24 mouse cellular contexts compared by ENCODE assay signal in the genomic region with DNA sequence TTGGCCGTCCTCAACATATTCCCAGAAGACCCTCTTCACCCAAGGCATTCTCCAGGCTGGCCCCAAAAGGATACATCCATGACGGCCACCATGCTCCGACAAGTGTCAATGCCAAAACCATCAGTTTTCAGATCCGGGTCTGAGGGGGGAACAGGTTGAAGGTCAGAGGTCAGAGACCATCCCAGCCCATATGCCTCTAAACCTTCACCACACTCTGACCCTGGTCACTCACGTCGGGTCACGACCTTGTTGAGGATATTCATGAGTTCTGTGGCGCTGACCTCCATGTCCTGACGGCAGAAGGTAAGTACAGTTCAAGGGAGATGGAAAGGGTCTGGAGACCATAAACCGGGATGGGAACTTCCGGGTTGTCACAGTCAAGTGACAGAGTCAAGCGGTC. TPM values are rescaled to one million over a fixed set of nuclear protein-coding genes. Genes with fewer than 3 reads are reported as not detected.
DNase-seq lines count a peak whose midpoint lies in the region; ATAC-seq and TF ChIP-seq lines count a peak whose summit lies in the region.
"Had no signal": no experiment of that assay in that cellular context is flagged by ENCODE, and none has a peak within 500 bp of the region (broad histone marks: within the 10 kb centered on the region; RNA-seq: fewer than 3 reads in every experiment).

No protein-coding gene starts in this region.

- 93% methylated on average over 12 of the region's 12 CpGs for WGBS in forebrain, embryonic 14.5 days
- WGBS in forebrain, embryonic 12.5 days: 89% methylated on average over 12 of the region's 12 CpGs
- WGBS in midbrain, embryonic 13.5 days: 91% methylated on average over 12 of the region's 12 CpGs
- WGBS in midbrain, embryonic 10.5 days: 91% methylated on average over 12 of the region's 12 CpGs
- WGBS in embryonic facial prominence, embryonic 14.5 days: 92% methylated on average over 12 of the region's 12 CpGs
- WGBS in limb, embryonic 14.5 days: 89% methylated on average over 12 of the region's 12 CpGs

- H3K4me1 ChIP-seq in forebrain, embryonic 14.5 days (ENCODE audit: control insufficient read depth, insufficient read depth, low read length): peaks cover 12% of the 10 kb centered on the region; the same call in 1 of the 2 replicates
- peaks cover 18% of the 10 kb centered on the region for H3K4me1 ChIP-seq in forebrain, embryonic 12.5 days
- peaks cover 19% of the 10 kb centered on the region for H3K4me1 ChIP-seq in midbrain, embryonic 13.5 days (replicated peaks)
- peaks cover 28% of the 10 kb centered on the region for H3K4me1 ChIP-seq in midbrain, embryonic 10.5 days
- peaks cover 12% of the 10 kb centered on the region for H3K4me1 ChIP-seq in embryonic facial prominence, embryonic 14.5 days (ENCODE audit: control insufficient read depth, insufficient read depth, low read length)
- H3K4me1 ChIP-seq in limb, embryonic 14.5 days (ENCODE audit: control insufficient read depth, insufficient read depth, low read length): peaks cover 14% of the 10 kb centered on the region

- no peak overlapping the region for H3K27ac ChIP-seq in forebrain, embryonic 14.5 days (ENCODE audit: low read depth, low read length)
- no peak overlapping the region for H3K27ac ChIP-seq in forebrain, embryonic 12.5 days
- no peak overlapping the region for H3K27ac ChIP-seq in midbrain, embryonic 13.5 days
- H3K27ac ChIP-seq in midbrain, embryonic 10.5 days (replicated peaks): no peak overlapping the region
- no peak overlapping the region for H3K27ac ChIP-seq in embryonic facial prominence, embryonic 14.5 days (replicated peaks; ENCODE audit: low read depth, low read length)
- H3K27ac ChIP-seq in limb, embryonic 14.5 days (replicated peaks; ENCODE audit: low read depth, low read length): no peak overlapping the region
- H3K27ac ChIP-seq: heart, embryonic 13.5 days; hindbrain, embryonic 14.5 days; neural tube, embryonic 13.5 days; stomach, embryonic 15.5 days had no signal

- no peak overlapping the region for H3K9ac ChIP-seq in forebrain, embryonic 14.5 days (ENCODE audit: low read length)
- H3K9ac ChIP-seq in forebrain, embryonic 12.5 days: no peak overlapping the region
- 0 out of 2 replicates have a peak overlapping the region, but pooled peaks have one; percentile 82 for H3K9ac ChIP-seq in midbrain, embryonic 13.5 days (replicated peaks)
- no peak overlapping the region for H3K9ac ChIP-seq in embryonic facial prominence, embryonic 14.5 days (ENCODE audit: low read depth, low read length)
- H3K9ac ChIP-seq in limb, embryonic 14.5 days (ENCODE audit: low read depth, low read length, severe bottlenecking): no peak overlapping the region
- H3K9ac ChIP-seq: liver, embryonic 15.5 days; stomach, embryonic 15.5 days had no signal

- H3K4me3 ChIP-seq in forebrain, embryonic 14.5 days (ENCODE audit: low read depth, low read length): 0 out of 2 replicates have a peak overlapping the region, but pooled peaks have one; percentile 67
- H3K4me3 ChIP-seq in forebrain, embryonic 12.5 days (replicated peaks): no peak overlapping the region
- H3K4me3 ChIP-seq in midbrain, embryonic 13.5 days (replicated peaks): no peak overlapping the region
- no peak overlapping the region for H3K4me3 ChIP-seq in midbrain, embryonic 10.5 days
- H3K4me3 ChIP-seq in embryonic facial prominence, embryonic 14.5 days (ENCODE audit: low read depth, low read length): no peak overlapping the region
- H3K4me3 ChIP-seq in limb, embryonic 14.5 days (replicated peaks; ENCODE audit: low read length): peak overlapping the region; percentile 85; the same call in 1 of the 2 replicates
- H3K4me3 ChIP-seq: liver, embryonic 15.5 days had no signal

- H3K9me3 ChIP-seq in forebrain, embryonic 14.5 days (replicated peaks; ENCODE audit: control insufficient read depth, low read length): no peaks in the 10 kb centered on the region
- H3K9me3 ChIP-seq in forebrain, embryonic 12.5 days: no peaks in the 10 kb centered on the region
- no peaks in the 10 kb centered on the region for H3K9me3 ChIP-seq in midbrain, embryonic 13.5 days
- no peaks in the 10 kb centered on the region for H3K9me3 ChIP-seq in midbrain, embryonic 10.5 days (replicated peaks)
- no peaks in the 10 kb centered on the region for H3K9me3 ChIP-seq in embryonic facial prominence, embryonic 14.5 days (ENCODE audit: control insufficient read depth, low read length)
- no peaks in the 10 kb centered on the region for H3K9me3 ChIP-seq in limb, embryonic 14.5 days (ENCODE audit: control insufficient read depth, low read length)
- H3K9me3 ChIP-seq: heart, embryonic 13.5 days; liver, embryonic 15.5 days; neural tube, embryonic 13.5 days; stomach, embryonic 15.5 days had no signal

- TF ChIP-seq POLR2A in limb, embryonic 14.5 days (IDR thresholded peaks at IDR 0.05; ENCODE audit: borderline replicate concordance, extremely low read depth, insufficient read depth, insufficient read length): no peak

- peaks cover 50% of the 10 kb centered on the region for H3K36me3 ChIP-seq in forebrain, embryonic 14.5 days (ENCODE audit: control insufficient read depth, insufficient read depth, low read length)
- peaks cover 45% of the 10 kb centered on the region for H3K36me3 ChIP-seq in forebrain, embryonic 12.5 days (replicated peaks)
- H3K36me3 ChIP-seq in midbrain, embryonic 13.5 days: peaks cover 56% of the 10 kb centered on the region
- H3K36me3 ChIP-seq in midbrain, embryonic 10.5 days: peaks cover 51% of the 10 kb centered on the region
- H3K36me3 ChIP-seq in embryonic facial prominence, embryonic 14.5 days (ENCODE audit: control insufficient read depth, insufficient read depth, low read length): peaks cover 54% of the 10 kb centered on the region
- peaks cover 51% of the 10 kb centered on the region for H3K36me3 ChIP-seq in limb, embryonic 14.5 days (ENCODE audit: control insufficient read depth, insufficient read depth, low read length)

- no peak for DNase-seq in forebrain, embryonic 14.5 days (ENCODE audit: low spot score)
- no peak for DNase-seq in midbrain, embryonic 10.5 days (ENCODE audit: low spot score)
- no peak for DNase-seq in embryonic facial prominence, embryonic 14.5 days (ENCODE audit: low spot score)
- no peak for DNase-seq in limb, embryonic 14.5 days (ENCODE audit: low spot score)
- DNase-seq in Muller cell, postnatal 12 days (ENCODE audit: inconsistent ontology term): no peak
- DNase-seq: cerebellum, adult 11 months; gastrocnemius, postnatal 14 days; heart, adult 18-20 months; heart, postnatal 14 days; kidney, adult 2 months; liver; lung, postnatal 4 days; thymus, adult 2 months; thymus, postnatal 4 days had no signal

- ATAC-seq in forebrain, embryonic 14.5 days: no peak
- no peak for ATAC-seq in forebrain, embryonic 12.5 days (ENCODE audit: low FRiP score)
- ATAC-seq in midbrain, embryonic 13.5 days: no peak
- ATAC-seq in embryonic facial prominence, embryonic 14.5 days (ENCODE audit: low read depth): no peak
- ATAC-seq in limb, embryonic 14.5 days (ENCODE audit: low FRiP score, low read depth): no peak
- ATAC-seq: forebrain, embryonic 16.5 days; inflammation-experienced regulatory T-cells, adult 6 months; midbrain, embryonic 16.5 days had no signal

- H3K27me3 ChIP-seq in forebrain, embryonic 14.5 days (replicated peaks; ENCODE audit: control insufficient read depth, insufficient read depth, low read length): no peaks in the 10 kb centered on the region
- H3K27me3 ChIP-seq in forebrain, embryonic 12.5 days: no peaks in the 10 kb centered on the region
- no peaks in the 10 kb centered on the region for H3K27me3 ChIP-seq in midbrain, embryonic 13.5 days
- H3K27me3 ChIP-seq in midbrain, embryonic 10.5 days (ENCODE audit: low read depth, poor library complexity, severe bottlenecking): no peaks in the 10 kb centered on the region
- H3K27me3 ChIP-seq in embryonic facial prominence, embryonic 14.5 days (replicated peaks; ENCODE audit: control insufficient read depth, insufficient read depth, low read length): no peaks in the 10 kb centered on the region
- H3K27me3 ChIP-seq in limb, embryonic 14.5 days (ENCODE audit: control insufficient read depth, insufficient read depth, low read length): no peaks in the 10 kb centered on the region
- H3K27me3 ChIP-seq: heart, embryonic 13.5 days; liver, embryonic 15.5 days; neural tube, embryonic 13.5 days; stomach, embryonic 15.5 days had no signal

- H3K4me2 ChIP-seq in forebrain, embryonic 14.5 days (ENCODE audit: low read length): no peak overlapping the region
- H3K4me2 ChIP-seq in forebrain, embryonic 12.5 days: no peak overlapping the region
- no peak overlapping the region for H3K4me2 ChIP-seq in midbrain, embryonic 13.5 days (replicated peaks)
- peak overlapping the region; percentile 69 for H3K4me2 ChIP-seq in embryonic facial prominence, embryonic 14.5 days (ENCODE audit: low read depth, low read length)
- 0 out of 2 replicates have a peak overlapping the region, but pooled peaks have one; percentile 81 for H3K4me2 ChIP-seq in limb, embryonic 14.5 days (replicated peaks; ENCODE audit: low read depth, low read length, severe bottlenecking)
- H3K4me2 ChIP-seq: liver, embryonic 15.5 days had no signal

RNA-seq across cellular contexts. Expression of a gene that starts 6.5 kb away (rescaled TPM):
- polyA plus RNA-seq in forebrain, embryonic 14.5 days (2014; fragmentation: Nextera tagmentation; extraction: Ambion mirVana): 50.8 and 56.9 TPM in 2 replicates
- 44.5 and 51.3 TPM in 2 replicates for polyA plus RNA-seq in forebrain, embryonic 12.5 days (2016; fragmentation: Nextera tagmentation; extraction: Ambion mirVana)
- polyA plus RNA-seq in midbrain, embryonic 13.5 days (2015; fragmentation: Nextera tagmentation; extraction: Ambion mirVana): 57.2 and 64.1 TPM in 2 replicates
- polyA plus RNA-seq in midbrain, embryonic 10.5 days (2016; fragmentation: Nextera tagmentation; extraction: Ambion mirVana): 52.1 and 55.5 TPM in 2 replicates
- polyA plus RNA-seq in embryonic facial prominence, embryonic 14.5 days (2014; fragmentation: Nextera tagmentation; extraction: Ambion mirVana): 96.4 and 107 TPM in 2 replicates
- 392 and 597 TPM in 2 replicates for polyA plus RNA-seq in limb, embryonic 14.5 days (2012; rRNA removed)
- polyA plus RNA-seq in limb, embryonic 14.5 days (2014; fragmentation: Nextera tagmentation; extraction: Ambion mirVana): 116 and 117 TPM in 2 replicates

RNA-seq across cellular contexts. Expression of a gene that starts 8.1 kb away (rescaled TPM):
- 4.8 and 5.5 TPM in 2 replicates for polyA plus RNA-seq in forebrain, embryonic 14.5 days (2014; fragmentation: Nextera tagmentation; extraction: Ambion mirVana)
- 3.0 and 3.7 TPM in 2 replicates for polyA plus RNA-seq in forebrain, embryonic 12.5 days (2016; fragmentation: Nextera tagmentation; extraction: Ambion mirVana)
- 3.0 and 4.4 TPM in 2 replicates for polyA plus RNA-seq in midbrain, embryonic 13.5 days (2015; fragmentation: Nextera tagmentation; extraction: Ambion mirVana)
- 4.1 and 7.2 TPM in 2 replicates for polyA plus RNA-seq in midbrain, embryonic 10.5 days (2016; fragmentation: Nextera tagmentation; extraction: Ambion mirVana)
- 7.4 and 17.0 TPM in 2 replicates for polyA plus RNA-seq in embryonic facial prominence, embryonic 14.5 days (2014; fragmentation: Nextera tagmentation; extraction: Ambion mirVana)
- 1.5 and 2.7 TPM in 2 replicates for polyA plus RNA-seq in limb, embryonic 14.5 days (2012; rRNA removed)
- 3.3 and 4.5 TPM in 2 replicates for polyA plus RNA-seq in limb, embryonic 14.5 days (2014; fragmentation: Nextera tagmentation; extraction: Ambion mirVana)

RNA-seq across cellular contexts. Expression of a gene that starts 22.5 kb away (rescaled TPM):
- 27.4 and 29.0 TPM in 2 replicates for polyA plus RNA-seq in forebrain, embryonic 14.5 days (2014; fragmentation: Nextera tagmentation; extraction: Ambion mirVana)
- 23.6 and 25.8 TPM in 2 replicates for polyA plus RNA-seq in forebrain, embryonic 12.5 days (2016; fragmentation: Nextera tagmentation; extraction: Ambion mirVana)
- 18.9 and 22.8 TPM in 2 replicates for polyA plus RNA-seq in midbrain, embryonic 13.5 days (2015; fragmentation: Nextera tagmentation; extraction: Ambion mirVana)
- polyA plus RNA-seq in midbrain, embryonic 10.5 days (2016; fragmentation: Nextera tagmentation; extraction: Ambion mirVana): 17.0 and 21.2 TPM in 2 replicates
- 18.1 and 18.4 TPM in 2 replicates for polyA plus RNA-seq in embryonic facial prominence, embryonic 14.5 days (2014; fragmentation: Nextera tagmentation; extraction: Ambion mirVana)
- polyA plus RNA-seq in limb, embryonic 14.5 days (2012; rRNA removed): 66.8 and 93.4 TPM in 2 replicates
- polyA plus RNA-seq in limb, embryonic 14.5 days (2014; fragmentation: Nextera tagmentation; extraction: Ambion mirVana): 19.9 and 20.3 TPM in 2 replicates

RNA-seq across cellular contexts. Expression of a gene that starts 39.7 kb away (rescaled TPM):
- polyA plus RNA-seq in forebrain, embryonic 14.5 days (2014; fragmentation: Nextera tagmentation; extraction: Ambion mirVana): 191 and 256 TPM in 2 replicates
- 164 TPM in 2 replicates for polyA plus RNA-seq in forebrain, embryonic 12.5 days (2016; fragmentation: Nextera tagmentation; extraction: Ambion mirVana)
- polyA plus RNA-seq in midbrain, embryonic 13.5 days (2015; fragmentation: Nextera tagmentation; extraction: Ambion mirVana): 181 and 186 TPM in 2 replicates
- polyA plus RNA-seq in midbrain, embryonic 10.5 days (2016; fragmentation: Nextera tagmentation; extraction: Ambion mirVana): 155 and 162 TPM in 2 replicates
- 172 and 180 TPM in 2 replicates for polyA plus RNA-seq in embryonic facial prominence, embryonic 14.5 days (2014; fragmentation: Nextera tagmentation; extraction: Ambion mirVana)
- polyA plus RNA-seq in limb, embryonic 14.5 days (2012; rRNA removed): 227 and 250 TPM in 2 replicates
- polyA plus RNA-seq in limb, embryonic 14.5 days (2014; fragmentation: Nextera tagmentation; extraction: Ambion mirVana): 180 and 186 TPM in 2 replicates

RNA-seq across cellular contexts. Expression of a gene that starts 40.0 kb away (rescaled TPM):
- polyA plus RNA-seq in forebrain, embryonic 14.5 days (2014; fragmentation: Nextera tagmentation; extraction: Ambion mirVana): 376 and 384 TPM in 2 replicates
- polyA plus RNA-seq in forebrain, embryonic 12.5 days (2016; fragmentation: Nextera tagmentation; extraction: Ambion mirVana): 245 and 256 TPM in 2 replicates
- polyA plus RNA-seq in midbrain, embryonic 13.5 days (2015; fragmentation: Nextera tagmentation; extraction: Ambion mirVana): 359 and 362 TPM in 2 replicates
- polyA plus RNA-seq in midbrain, embryonic 10.5 days (2016; fragmentation: Nextera tagmentation; extraction: Ambion mirVana): 274 and 283 TPM in 2 replicates
- 166 and 169 TPM in 2 replicates for polyA plus RNA-seq in embryonic facial prominence, embryonic 14.5 days (2014; fragmentation: Nextera tagmentation; extraction: Ambion mirVana)
- polyA plus RNA-seq in limb, embryonic 14.5 days (2012; rRNA removed): 78.9 and 90.3 TPM in 2 replicates
- polyA plus RNA-seq in limb, embryonic 14.5 days (2014; fragmentation: Nextera tagmentation; extraction: Ambion mirVana): 168 and 185 TPM in 2 replicates

Comparison
In these comparisons a context has a peak if more than half of its experiments do, and no peak if none do; other contexts are left out.
1. H3K4me3 ChIP-seq: peak in forebrain, embryonic 14.5 days (single experiment) and limb, embryonic 14.5 days (single experiment); none in forebrain, embryonic 12.5 days (single experiment), midbrain, embryonic 13.5 days (single experiment), midbrain, embryonic 10.5 days (single experiment) and embryonic facial prominence, embryonic 14.5 days (single experiment).
2. H3K4me2 ChIP-seq: peak in embryonic facial prominence, embryonic 14.5 days (single experiment) and limb, embryonic 14.5 days (single experiment); none in forebrain, embryonic 14.5 days (single experiment), forebrain, embryonic 12.5 days (single experiment) and midbrain, embryonic 13.5 days (single experiment).